In the genomic region with DNA sequence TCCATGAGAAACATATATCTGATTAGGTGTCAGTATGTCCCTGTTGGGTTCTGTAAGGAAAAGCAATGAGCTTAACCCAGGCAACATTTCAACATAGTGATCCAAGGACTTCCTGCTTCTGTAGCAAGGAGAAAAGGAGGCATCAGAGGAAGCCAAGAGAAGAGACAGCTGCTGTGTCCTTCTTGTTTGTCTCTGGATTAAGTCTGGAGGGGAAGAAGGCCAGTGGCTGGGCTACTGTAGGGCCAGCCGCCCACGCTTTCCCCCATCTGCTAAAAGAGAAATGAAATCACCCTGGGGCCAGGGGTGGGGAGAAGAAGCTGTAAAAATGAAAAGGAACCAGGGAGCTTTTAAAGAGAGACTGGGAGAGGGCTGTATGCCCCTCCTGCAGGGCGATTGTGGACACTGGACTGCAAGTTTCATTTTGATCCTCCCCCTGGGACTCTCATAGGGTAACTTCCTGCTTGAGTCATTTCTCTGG, we compare ENCODE assay signal across 11 mouse cellular contexts. TPM values are rescaled to one million over a fixed set of nuclear protein-coding genes. Genes with fewer than 3 reads are reported as not detected.
DNase-seq lines count a peak whose midpoint lies in the region; ATAC-seq and TF ChIP-seq lines count a peak whose summit lies in the region.
"Had no signal": no experiment of that assay in that cellular context is flagged by ENCODE, and none has a peak within 500 bp of the region (broad histone marks: within the 10 kb centered on the region; RNA-seq: fewer than 3 reads in every experiment).

No protein-coding gene starts in this region.

- H3K4me3 ChIP-seq in liver, adult 2 months (ENCODE audit: insufficient read depth, low read depth, low read length), result no peak overlapping the region
- no peak overlapping the region for H3K4me3 ChIP-seq in kidney, embryonic 16.5 days (ENCODE audit: low read length)
- H3K4me3 ChIP-seq in forebrain, embryonic 13.5 days, result no peak overlapping the region
- H3K4me3 ChIP-seq: embryonic facial prominence, embryonic 12.5 days; limb, embryonic 15.5 days had no signal

- no peak for TF ChIP-seq CTCF in liver, adult 2 months (IDR thresholded peaks at IDR 0.05; ENCODE audit: low read depth, low read length)

- no peak overlapping the region for H3K9ac ChIP-seq in liver, adult 2 months (ENCODE audit: low read depth, low read length)
- no peak overlapping the region for H3K9ac ChIP-seq in kidney, embryonic 16.5 days (replicated peaks; ENCODE audit: low read length)
- no peak overlapping the region for H3K9ac ChIP-seq in forebrain, embryonic 13.5 days
- H3K9ac ChIP-seq: embryonic facial prominence, embryonic 12.5 days; limb, embryonic 15.5 days had no signal

- 80% methylated on average over 3 of the region's 3 CpGs for WGBS in liver, adult 2 months
- WGBS in kidney, embryonic 16.5 days, result 23% methylated on average over 3 of the region's 3 CpGs
- 61% methylated on average over 3 of the region's 3 CpGs for WGBS in forebrain, embryonic 13.5 days

- H3K27me3 ChIP-seq in liver, adult 2 months (ENCODE audit: control insufficient read depth, insufficient read depth, low read length), result no peaks in the 10 kb centered on the region
- no peaks in the 10 kb centered on the region for H3K27me3 ChIP-seq in kidney, embryonic 16.5 days (ENCODE audit: insufficient read depth, low read length)
- H3K27me3 ChIP-seq in forebrain, embryonic 13.5 days, result no peaks in the 10 kb centered on the region
- H3K27me3 ChIP-seq: embryonic facial prominence, embryonic 12.5 days; limb, embryonic 15.5 days had no signal

- H3K9me3 ChIP-seq in kidney, embryonic 16.5 days (ENCODE audit: low read length), result peaks cover 8% of the 10 kb centered on the region; the same call in 1 of the 2 replicates
- 0 out of 2 replicates have a peak, but pooled peaks cover 4% of the 10 kb centered on the region for H3K9me3 ChIP-seq in forebrain, embryonic 13.5 days (replicated peaks)
- H3K9me3 ChIP-seq: limb, embryonic 15.5 days had no signal

- H3K36me3 ChIP-seq in liver, adult 2 months (ENCODE audit: control insufficient read depth, insufficient read depth, low read length), result no peaks in the 10 kb centered on the region
- no peaks in the 10 kb centered on the region for H3K36me3 ChIP-seq in kidney, embryonic 16.5 days (ENCODE audit: insufficient read depth, low read length)
- H3K36me3 ChIP-seq in forebrain, embryonic 13.5 days (ENCODE audit: poor library complexity, severe bottlenecking), result no peaks in the 10 kb centered on the region
- H3K36me3 ChIP-seq: embryonic facial prominence, embryonic 12.5 days had no signal

- peak; percentile 78 for ATAC-seq in kidney, embryonic 16.5 days (ENCODE audit: low FRiP score, low TSS enrichment)
- no peak for ATAC-seq in forebrain, embryonic 13.5 days

- peak overlapping the region; percentile 22; the same call in 1 of the 2 replicates for H3K27ac ChIP-seq in liver, adult 2 months (replicated peaks; ENCODE audit: insufficient read depth, low read depth, low read length)
- peak overlapping the region; percentile 21 for H3K27ac ChIP-seq in kidney, embryonic 16.5 days (ENCODE audit: low read length)
- no peak overlapping the region for H3K27ac ChIP-seq in forebrain, embryonic 13.5 days
- H3K27ac ChIP-seq: embryonic facial prominence, embryonic 12.5 days; limb, embryonic 15.5 days had no signal

- DNase-seq in liver, adult 2 months (ENCODE audit: extremely low read depth, low read depth, low spot score), result peak; percentile 39
- no peak for DNase-seq in liver
- DNase-seq in heart, adult 9 months (ENCODE audit: low spot score in 2 of 2), result peak; percentile 88 to 92
- peak; percentile 79 for DNase-seq in skeletal muscle tissue, adult 2 months (ENCODE audit: low read depth, low spot score)
- DNase-seq in cerebellum, adult 18-20 months, result no peak
- DNase-seq in embryo, embryonic 10 days (ENCODE audit: low spot score), result no peak

- H3K4me2 ChIP-seq in kidney, embryonic 16.5 days (replicated peaks; ENCODE audit: low read depth, low read length), result no peak overlapping the region
- no peak overlapping the region for H3K4me2 ChIP-seq in forebrain, embryonic 13.5 days
- H3K4me2 ChIP-seq: embryonic facial prominence, embryonic 12.5 days; limb, embryonic 15.5 days had no signal

- no peak for TF ChIP-seq POLR2A in liver, adult 2 months (IDR thresholded peaks at IDR 0.05; ENCODE audit: extremely low read depth, insufficient read depth, low read length)

- H3K4me1 ChIP-seq in liver, adult 2 months (ENCODE audit: control insufficient read depth, insufficient read depth, low read length), result 0 out of 2 replicates have a peak, but pooled peaks cover 3% of the 10 kb centered on the region
- H3K4me1 ChIP-seq in kidney, embryonic 16.5 days (ENCODE audit: insufficient read depth, low read length), result peaks cover 15% of the 10 kb centered on the region
- no peaks in the 10 kb centered on the region for H3K4me1 ChIP-seq in forebrain, embryonic 13.5 days

- H3K79me2 ChIP-seq in liver, adult 2 months (ENCODE audit: control insufficient read depth, insufficient read depth, low read length), result no peaks in the 10 kb centered on the region

RNA-seq across cellular contexts. Expression of gene Itpripl2, which starts 12.9 kb away (rescaled TPM):
- total RNA-seq in liver, adult 2 months (2014; rRNA removed), result 3.5 and 4.2 TPM in 2 replicates
- polyA plus RNA-seq in liver, adult 2 months (2012; rRNA removed), result 0.98 and 1.6 TPM in 2 replicates
- 3.8 and 4.7 TPM in 2 replicates for polyA plus RNA-seq in kidney, embryonic 16.5 days (2015; fragmentation: Nextera tagmentation; extraction: Ambion mirVana)
- 0.67 and 0.74 TPM in 2 replicates for polyA plus RNA-seq in forebrain, embryonic 13.5 days (2015; fragmentation: Nextera tagmentation; extraction: Ambion mirVana)

RNA-seq across cellular contexts. Expression of gene Syt17, which starts 30.9 kb away (rescaled TPM):
- total RNA-seq in liver, adult 2 months (2014; rRNA removed), result not detected in 2 replicates
- not detected in 2 replicates for polyA plus RNA-seq in liver, adult 2 months (2012; rRNA removed)
- polyA plus RNA-seq in kidney, embryonic 16.5 days (2015; fragmentation: Nextera tagmentation; extraction: Ambion mirVana), result 12.6 and 13.3 TPM in 2 replicates
- polyA plus RNA-seq in forebrain, embryonic 13.5 days (2015; fragmentation: Nextera tagmentation; extraction: Ambion mirVana), result 3.2 and 4.7 TPM in 2 replicates
- total RNA-seq: MEL had no signal

RNA-seq across cellular contexts. Expression of gene Coq7, which starts 54.3 kb away (rescaled TPM):
- 40.1 and 51.7 TPM in 2 replicates for total RNA-seq in liver, adult 2 months (2014; rRNA removed)
- polyA plus RNA-seq in liver, adult 2 months (2012; rRNA removed), result 37.4 and 41.5 TPM in 2 replicates
- 144 and 158 TPM in 2 replicates for polyA plus RNA-seq in kidney, embryonic 16.5 days (2015; fragmentation: Nextera tagmentation; extraction: Ambion mirVana)
- polyA plus RNA-seq in forebrain, embryonic 13.5 days (2015; fragmentation: Nextera tagmentation; extraction: Ambion mirVana), result 109 and 119 TPM in 2 replicates

Comparison
In these comparisons a context has a peak if more than half of its experiments do, and no peak if none do; other contexts are left out.
1. DNase-seq: peak in liver, adult 2 months (single experiment), heart, adult 9 months (2 of 2) and skeletal muscle tissue, adult 2 months (single experiment); none in liver (single experiment), cerebellum, adult 18-20 months (0 of 2) and embryo, embryonic 10 days (single experiment).